25 mouse cellular contexts compared by ENCODE assay signal in genomic region chr19:24416975-24417658, GRCm38 (mm10).
DNase-seq lines count a peak whose midpoint lies in the region; ATAC-seq and TF ChIP-seq lines count a peak whose summit lies in the region.
"Had no signal": no experiment of that assay in that cellular context is flagged by ENCODE, and none has a peak within 500 bp of the region (broad histone marks: within the 10 kb centered on the region; RNA-seq: fewer than 3 reads in every experiment).

No protein-coding gene starts in this region.

- no peaks in the 10 kb centered on the region for H3K9me3 ChIP-seq in liver, embryonic 12.5 days (replicated peaks)
- H3K9me3 ChIP-seq: embryonic facial prominence, embryonic 12.5 days; heart, embryonic 13.5 days; hindbrain, embryonic 12.5 days; kidney, embryonic 15.5 days; limb, embryonic 12.5 days; neural tube, embryonic 13.5 days had no signal

- ATAC-seq in liver, embryonic 12.5 days, result no peak

- H3K4me1 ChIP-seq in thymus, adult 2 months (replicated peaks; ENCODE audit: control insufficient read depth, insufficient read depth, low read length), result peaks cover 17% of the 10 kb centered on the region
- H3K4me1 ChIP-seq in liver, embryonic 12.5 days, result no peaks in the 10 kb centered on the region
- H3K4me1 ChIP-seq: embryonic facial prominence, embryonic 12.5 days; hindbrain, embryonic 12.5 days; kidney, embryonic 15.5 days; limb, embryonic 12.5 days; neural tube, embryonic 13.5 days had no signal

- no peaks in the 10 kb centered on the region for H3K27me3 ChIP-seq in thymus, adult 2 months (ENCODE audit: control insufficient read depth, insufficient read depth, low read length)
- no peaks in the 10 kb centered on the region for H3K27me3 ChIP-seq in liver, embryonic 12.5 days (replicated peaks)
- H3K27me3 ChIP-seq: embryonic facial prominence, embryonic 12.5 days; heart, embryonic 13.5 days; hindbrain, embryonic 12.5 days; kidney, embryonic 15.5 days; limb, embryonic 12.5 days; neural tube, embryonic 13.5 days had no signal

- H3K9ac ChIP-seq in liver, embryonic 12.5 days, result no peak overlapping the region
- H3K9ac ChIP-seq: embryonic facial prominence, embryonic 12.5 days; forebrain, postnatal 0 days; heart, embryonic 13.5 days; hindbrain, embryonic 12.5 days; kidney, embryonic 15.5 days; limb, embryonic 12.5 days; neural tube, embryonic 13.5 days had no signal

- H3K4me2 ChIP-seq in liver, embryonic 12.5 days, result no peak overlapping the region
- H3K4me2 ChIP-seq: embryonic facial prominence, embryonic 12.5 days; heart, embryonic 13.5 days; hindbrain, embryonic 12.5 days; kidney, embryonic 15.5 days; limb, embryonic 12.5 days; liver, embryonic 11.5 days; neural tube, embryonic 13.5 days had no signal

- H3K4me3 ChIP-seq in layer of hippocampus, adult 2 months, result no peak overlapping the region
- no peak overlapping the region for H3K4me3 ChIP-seq in thymus, adult 2 months (ENCODE audit: control insufficient read depth, insufficient read depth, low read length)
- H3K4me3 ChIP-seq in macrophage (ENCODE audit: inconsistent target), result no peak overlapping the region
- no peak overlapping the region for H3K4me3 ChIP-seq in liver, embryonic 12.5 days
- H3K4me3 ChIP-seq: embryonic facial prominence, embryonic 12.5 days; heart, embryonic 13.5 days; hindbrain, embryonic 12.5 days; kidney, embryonic 15.5 days; limb, embryonic 12.5 days; myocyte; neural tube, embryonic 13.5 days had no signal

- no peaks in the 10 kb centered on the region for H3K79me2 ChIP-seq in macrophage (ENCODE audit: inconsistent target)

- H3K36me3 ChIP-seq in thymus, adult 2 months (ENCODE audit: control insufficient read depth, insufficient read depth, low read length), result no peaks in the 10 kb centered on the region
- H3K36me3 ChIP-seq in macrophage (ENCODE audit: inconsistent target), result no peaks in the 10 kb centered on the region
- no peaks in the 10 kb centered on the region for H3K36me3 ChIP-seq in liver, embryonic 12.5 days
- H3K36me3 ChIP-seq: embryonic facial prominence, embryonic 12.5 days; heart, embryonic 13.5 days; hindbrain, embryonic 12.5 days; kidney, embryonic 15.5 days; limb, embryonic 12.5 days; neural tube, embryonic 13.5 days had no signal

- 81% methylated on average over 9 of the region's 9 CpGs for WGBS in thymus, adult 2 months
- WGBS in macrophage (ENCODE audit: missing documents), result 71% methylated on average over 9 of the region's 9 CpGs
- 74% methylated on average over 9 of the region's 9 CpGs for whole genome bisulfite sequencing in liver, embryonic 12.5 days (ENCODE audit: insufficient replicate concordance)

- no peak for TF ChIP-seq POLR2A in thymus, adult 2 months (IDR thresholded peaks at IDR 0.05; ENCODE audit: control insufficient read depth, extremely low read depth, insufficient read depth, low read length, poor library complexity)

- peak; percentile 68 for DNase-seq in heart, adult 11 months
- DNase-seq in heart, postnatal 36 days, result no peak
- no peak for DNase-seq in layer of hippocampus, adult 2 months (ENCODE audit: low spot score in 2 of 2)
- no peak for DNase-seq in layer of hippocampus, postnatal 10 days (ENCODE audit: low spot score in 2 of 2)
- no peak for DNase-seq in thymus, adult 2 months
- no peak for DNase-seq in thymus, postnatal 25 days
- DNase-seq: adrenal gland, postnatal 36 days; cerebellum, adult 18-20 months; cerebellum, postnatal 14 days; forebrain, postnatal 0 days; kidney, adult 11 months; kidney, postnatal 4 days; lung, adult 18-20 months; lung, postnatal 10 days; retina, postnatal 1 day had no signal

- TF ChIP-seq CTCF in layer of hippocampus, adult 2 months (conservative IDR thresholded peaks at IDR 0.05), result no peak
- TF ChIP-seq CTCF in thymus, adult 2 months (IDR thresholded peaks at IDR 0.05; ENCODE audit: borderline replicate concordance, control insufficient read depth, extremely low read depth, insufficient read depth, low read length, poor library complexity), result no peak

- H3K27ac ChIP-seq in layer of hippocampus, adult 2 months, result peak overlapping the region; percentile 77
- H3K27ac ChIP-seq in thymus, adult 2 months (ENCODE audit: control insufficient read depth, insufficient read depth, low read length), result peak overlapping the region; percentile 28; the same call in 1 of the 2 replicates
- H3K27ac ChIP-seq in macrophage, result peak overlapping the region; percentile 59
- no peak overlapping the region for H3K27ac ChIP-seq in liver, embryonic 12.5 days
- H3K27ac ChIP-seq: embryonic facial prominence, embryonic 12.5 days; heart, embryonic 13.5 days; hindbrain, embryonic 12.5 days; kidney, embryonic 15.5 days; limb, embryonic 12.5 days; neural tube, embryonic 13.5 days had no signal

- intact Hi-C loops in heart, postnatal 36 days (cut with DNase I), result no loop called here
